Mouse (Mus musculus) embryonic fibroblast, embryonic 13.5 days (primary cell): ENCODE results near the gene Scube2. TPM values are rescaled to one million over a fixed set of nuclear protein-coding genes. Genes with fewer than 3 reads are reported as not detected.

ENCODE experiments used
- H3K27ac ChIP-seq: 2 replicates; pipeline ENCODE4 v1.5.1; 2012; ENCODE audit warnings: low read length, control low read depth, inconsistent platforms; ENCODE audit not compliant: insufficient read depth
- H3K4me1 ChIP-seq: 2 replicates; pipeline ENCODE4 v1.6.1; 2011; ENCODE audit warnings: low read length; ENCODE audit not compliant: control insufficient read depth, insufficient read depth
- H3K4me3 ChIP-seq: 2 replicates; pipeline ENCODE4 v1.5.1; 2011; ENCODE audit warnings: mild to moderate bottlenecking, control low read depth, low read length; ENCODE audit not compliant: insufficient read depth
- CTCF ChIP-seq: IDR thresholded peaks from 2 replicates; pipeline ENCODE4 v1.5.1; 2011; ENCODE audit warnings: mild to moderate bottlenecking, control low read depth, low read length, moderate library complexity, borderline replicate concordance; ENCODE audit not compliant: insufficient read depth
- POLR2A ChIP-seq: IDR thresholded peaks from 2 replicates; pipeline ENCODE4 v1.6.1; 2011; ENCODE audit warnings: low read depth, mild to moderate bottlenecking, control low read depth, low read length, moderate library complexity
- polyA plus RNA-seq: library from polyadenylated mRNA; stranded (reverse); fragments of >200 nt; gene quantifications from 2 replicates; pipeline ENCODE4 v1.2.4, GENCODE M21; 2011; ENCODE audit warnings: low read depth; ENCODE audit not compliant: missing spikeins, insufficient read length

The Scube2 gene
- polyA plus RNA-seq, 1 experiment, result 1.8 TPM

- Histone ChIP-seq H3K4me3 (no peak overlapping the region), H3K4me1 (no peaks in the 10 kb centered on the region), H3K27ac (no peak overlapping the region)
- TF ChIP-seq POLR2A (no peak), CTCF (no peak)
Observed at GRCm38 (mm10) chr7:109834894-109835293, 30.6 kb downstream of the Scube2 start.

GRCm38 (mm10) chr7:109831376-109831775 is 34.1 kb downstream of the Scube2 start:
- no peak for TF ChIP-seq POLR2A
- no peak for TF ChIP-seq CTCF
- Histone ChIP-seq H3K4me1 (no peaks in the 10 kb centered on the region), H3K4me3 (no peak overlapping the region), H3K27ac (no peak overlapping the region)

- H3K27ac ChIP-seq, result no peak overlapping the region
- TF ChIP-seq CTCF (no peak), POLR2A (no peak)
- no peaks in the 10 kb centered on the region for H3K4me1 ChIP-seq
- H3K4me3 ChIP-seq, result no peak overlapping the region
Observed at GRCm38 (mm10) chr7:109826911-109827310, 38.6 kb downstream of the Scube2 start.

- no peak overlapping the region for H3K4me3 ChIP-seq
- TF ChIP-seq CTCF (no peak), POLR2A (no peak)
- H3K27ac ChIP-seq, result no peak overlapping the region
- H3K4me1 ChIP-seq, result no peaks in the 10 kb centered on the region
Observed at GRCm38 (mm10) chr7:109825293-109825692, 40.2 kb downstream of the Scube2 start.

GRCm38 (mm10) chr7:109818600-109818999 is 46.9 kb downstream of the Scube2 start:
- H3K27ac ChIP-seq, result no peak overlapping the region
- TF ChIP-seq POLR2A (no peak), CTCF (no peak)
- H3K4me3 ChIP-seq, result no peak overlapping the region
- no peaks in the 10 kb centered on the region for H3K4me1 ChIP-seq

GRCm38 (mm10) chr7:109817954-109818353 is 47.5 kb downstream of the Scube2 start:
- Histone ChIP-seq H3K27ac (no peak overlapping the region), H3K4me1 (no peaks in the 10 kb centered on the region), H3K4me3 (no peak overlapping the region)
- TF ChIP-seq CTCF, result no peak
- no peak for TF ChIP-seq POLR2A

- no peak for TF ChIP-seq CTCF
- no peak for TF ChIP-seq POLR2A
- no peak overlapping the region for H3K27ac ChIP-seq
- no peak overlapping the region for H3K4me3 ChIP-seq
- no peaks in the 10 kb centered on the region for H3K4me1 ChIP-seq
Observed at GRCm38 (mm10) chr7:109813330-109814140, 51.9 kb downstream of the Scube2 start.

- Histone ChIP-seq H3K4me3 (no peak overlapping the region), H3K27ac (no peak overlapping the region), H3K4me1 (no peaks in the 10 kb centered on the region)
- TF ChIP-seq POLR2A (no peak), CTCF (no peak)
Observed at GRCm38 (mm10) chr7:109807616-109808485, 57.6 kb downstream of the Scube2 start.

GRCm38 (mm10) chr7:109804843-109805242 is 60.6 kb downstream of the Scube2 start:
- H3K4me3 ChIP-seq, result no peak overlapping the region
- H3K27ac ChIP-seq, result no peak overlapping the region
- TF ChIP-seq POLR2A (no peak), CTCF (no peak)
- H3K4me1 ChIP-seq, result 0 out of 2 replicates have a peak, but pooled peaks cover 1% of the 10 kb centered on the region

GRCm38 (mm10) chr7:109804355-109804754 is 61.1 kb downstream of the Scube2 start:
- Histone ChIP-seq H3K4me3 (no peak overlapping the region), H3K27ac (no peak overlapping the region), H3K4me1 (0 out of 2 replicates have a peak, but pooled peaks cover 3% of the 10 kb centered on the region)
- TF ChIP-seq CTCF (no peak), POLR2A (no peak)
